Mouse (Mus musculus): Measurements from ENCODE around the gene Anxa11. TPM values are rescaled to one million over a fixed set of nuclear protein-coding genes. Genes with fewer than 3 reads are reported as not detected.

Gene Anxa11
- total RNA-seq, 2 experiments from 2014 or later, result 90.7 to 93.7 TPM

Small RNA genes within 50 kb of the gene (microRNA-seq; reads per million reads assigned to microRNA genes)
- gene Gm23701, result 0 reads per million in 2 experiments

Other genes starting within 250 kb of the Anxa11 start
- 10 to 100 TPM; 31.8 to 36.5 TPM for gene Ppif, start 148.0 kb upstream of the Anxa11 start, total RNA-seq (2021)
- gene Zcchc24, start 73.1 kb upstream of the Anxa11 start, total RNA-seq (2021), result 10 to 100 TPM; 38.4 to 49.4 TPM
- 1 to 10 TPM; 2.1 to 2.9 TPM for gene Plac9a, start 60.9 kb downstream of the Anxa11 start, total RNA-seq (2021)
- gene Tmem254a, start 85.5 kb downstream of the Anxa11 start, total RNA-seq (2021), result under 1 TPM; 0.27 to 0.56 TPM
- gene Cphx1, start 96.1 kb downstream of the Anxa11 start, total RNA-seq (2021), result not detected
- under 1 TPM in 1 of 2 experiments, not detected in 1; 0.25 TPM for gene Duxbl1, start 136.4 kb downstream of the Anxa11 start, total RNA-seq (2021)
- 1 to 10 TPM; 2.9 to 5.9 TPM for gene Gm9780, start 200.6 kb downstream of the Anxa11 start, total RNA-seq (2021)
- 1 to 10 TPM; 1.3 to 3.7 TPM for gene Tmem254c, start 225.2 kb downstream of the Anxa11 start, total RNA-seq (2021)
- not detected for gene Cphx2, start 239.4 kb downstream of the Anxa11 start, total RNA-seq (2021)
- gene Cphx3, start 240.1 kb downstream of the Anxa11 start, total RNA-seq (2021), result not detected

Data from gastrocnemius, postnatal 36 days (tissue).